Comparison of ENCODE assay signal across 9 mouse cellular contexts in the genomic region with DNA sequence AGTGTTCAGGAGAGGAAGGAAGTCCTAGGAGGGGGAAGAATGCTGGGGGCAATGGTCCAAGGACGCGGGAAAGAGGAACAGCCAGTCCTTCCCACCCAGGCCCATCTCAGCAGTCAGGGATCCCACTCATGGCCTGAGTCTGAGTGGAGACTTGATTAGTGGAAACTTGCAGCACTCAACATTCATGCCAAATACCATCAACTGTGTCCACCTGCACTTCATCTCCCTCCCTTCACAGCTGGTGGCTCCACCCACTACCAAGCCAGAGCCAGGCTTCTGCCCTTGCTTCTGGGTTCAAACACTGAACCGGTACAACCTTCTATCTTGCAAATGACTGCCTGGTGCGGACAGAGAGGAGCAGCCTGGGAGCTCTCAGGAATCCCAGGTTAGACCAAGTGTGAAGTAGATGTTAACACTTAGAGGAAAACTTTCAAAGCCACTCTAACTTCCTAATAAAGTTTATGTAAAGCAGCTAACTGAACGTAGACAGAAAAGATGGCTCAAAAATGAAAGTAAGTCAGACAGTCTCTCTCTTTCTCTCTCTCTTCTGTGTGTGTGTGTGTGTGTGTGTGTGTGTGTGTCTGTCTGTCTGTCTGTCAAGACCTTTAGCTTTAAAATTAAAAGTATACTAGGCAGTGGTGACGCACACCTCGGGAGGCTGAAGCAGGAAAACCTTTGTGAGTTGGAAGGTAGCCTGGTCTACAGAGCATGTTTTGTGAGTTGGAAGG. TPM values are rescaled to one million over a fixed set of nuclear protein-coding genes. Genes with fewer than 3 reads are reported as not detected.
DNase-seq lines count a peak whose midpoint lies in the region; ATAC-seq lines count a peak whose summit lies in the region.
"Had no signal": no experiment of that assay in that cellular context is flagged by ENCODE, and none has a peak within 500 bp of the region (broad histone marks: within the 10 kb centered on the region; RNA-seq: fewer than 3 reads in every experiment).

No protein-coding gene starts in this region.

- no peak overlapping the region for H3K4me3 ChIP-seq in heart, embryonic 16.5 days (ENCODE audit: low read length)
- no peak overlapping the region for H3K4me3 ChIP-seq in liver, embryonic 11.5 days (ENCODE audit: low read depth, low read length)

- H3K27ac ChIP-seq in heart, embryonic 16.5 days (ENCODE audit: low read length) = no peak overlapping the region
- H3K27ac ChIP-seq in liver, embryonic 11.5 days (ENCODE audit: low read depth, low read length) = no peak overlapping the region

- 74% methylated on average over 7 of the region's 7 CpGs for WGBS in heart, embryonic 16.5 days
- 72% methylated on average over 7 of the region's 7 CpGs for WGBS in liver, embryonic 11.5 days

- H3K27me3 ChIP-seq in heart, embryonic 16.5 days (ENCODE audit: control insufficient read depth, insufficient read depth, low read length) = no peaks in the 10 kb centered on the region
- H3K27me3 ChIP-seq in liver, embryonic 11.5 days (replicated peaks; ENCODE audit: control insufficient read depth, insufficient read depth, low read length) = no peaks in the 10 kb centered on the region

- H3K9me3 ChIP-seq in heart, embryonic 16.5 days (replicated peaks; ENCODE audit: control insufficient read depth, low read length) = no peaks in the 10 kb centered on the region; the same call in 1 of the 2 replicates
- H3K9me3 ChIP-seq in liver, embryonic 11.5 days (ENCODE audit: control insufficient read depth, low read length) = no peaks in the 10 kb centered on the region

- H3K36me3 ChIP-seq in heart, embryonic 16.5 days (ENCODE audit: control insufficient read depth, insufficient read depth) = no peaks in the 10 kb centered on the region
- H3K36me3 ChIP-seq in liver, embryonic 11.5 days (ENCODE audit: control insufficient read depth, insufficient read depth, low read length) = no peaks in the 10 kb centered on the region

- peak; percentile 44 for DNase-seq in thymus, postnatal 25 days
- no peak for DNase-seq in thymus, adult 18-20 months
- DNase-seq in lung, postnatal 14 days = peak; percentile 52
- DNase-seq in retina, embryonic 14.5 days (ENCODE audit: low spot score) = no peak
- no peak for DNase-seq in layer of hippocampus, postnatal 14 days (ENCODE audit: low spot score in 2 of 2)
- DNase-seq in liver, embryonic 11.5 days (ENCODE audit: low spot score) = no peak
- DNase-seq: lung, embryonic 14.5 days; retina, postnatal 1 day had no signal

- peaks cover 14% of the 10 kb centered on the region for H3K4me1 ChIP-seq in heart, embryonic 16.5 days (ENCODE audit: control insufficient read depth, insufficient read depth, low read length)
- H3K4me1 ChIP-seq in liver, embryonic 11.5 days (replicated peaks; ENCODE audit: control insufficient read depth, insufficient read depth, low read length) = peaks cover 3% of the 10 kb centered on the region

- peak; percentile 10; the same call in 1 of the 2 replicates for ATAC-seq in heart, embryonic 16.5 days (replicated peaks; ENCODE audit: extremely low read depth, insufficient read depth, low FRiP score)
- ATAC-seq in liver, embryonic 11.5 days (replicated peaks; ENCODE audit: low FRiP score) = no peak

- no peak overlapping the region for H3K4me2 ChIP-seq in heart, embryonic 16.5 days (ENCODE audit: low read depth, low read length)
- H3K4me2 ChIP-seq in liver, embryonic 11.5 days = no peak overlapping the region
- H3K4me2 ChIP-seq: lung, embryonic 14.5 days had no signal

- no peak overlapping the region for H3K9ac ChIP-seq in heart, embryonic 16.5 days (ENCODE audit: low read length)
- no peak overlapping the region for H3K9ac ChIP-seq in liver, embryonic 11.5 days (ENCODE audit: low read depth, low read length)
- H3K9ac ChIP-seq: lung, embryonic 14.5 days had no signal

RNA-seq across cellular contexts. Expression of a gene that starts 10.6 kb away (rescaled TPM):
- polyA plus RNA-seq in heart, embryonic 16.5 days (2015; fragmentation: Nextera tagmentation; extraction: Ambion mirVana) = 16.8 and 20.5 TPM in 2 replicates
- total RNA-seq in layer of hippocampus, postnatal 14 days (2021) = 10 to 100 TPM; 42.4 to 48.1 TPM
- polyA plus RNA-seq in liver, embryonic 11.5 days (2014; fragmentation: Nextera tagmentation; extraction: Ambion mirVana) = 24.0 and 24.8 TPM in 2 replicates

Comparison
In these comparisons a context has a peak if more than half of its experiments do, and no peak if none do; other contexts are left out.
1. DNase-seq: peak in thymus, postnatal 25 days (single experiment) and lung, postnatal 14 days (single experiment); none in thymus, adult 18-20 months (0 of 2), retina, embryonic 14.5 days (single experiment), layer of hippocampus, postnatal 14 days (0 of 2) and liver, embryonic 11.5 days (single experiment).